Mouse (Mus musculus) cerebellum, adult 2 months (tissue): Measurements from ENCODE around the gene Gpr15.

ENCODE experiments used
- CTCF ChIP-seq: fragments of 200-500 bp; IDR thresholded peaks from 2 replicates; pipeline ENCODE4 v1.5.1; 2011; ENCODE audit warnings: low read depth, mild to moderate bottlenecking, control low read depth, low read length, moderate library complexity, borderline replicate concordance; ENCODE audit not compliant: insufficient read depth
- POLR2A ChIP-seq: fragments of 200-500 bp; IDR thresholded peaks from 2 replicates; pipeline ENCODE4 v1.6.1; 2011; ENCODE audit warnings: low read length, control low read depth, borderline replicate concordance; ENCODE audit not compliant: insufficient read depth

GRCm38 (mm10) chr16:58677491-58677890, 41.4 kb downstream of the Gpr15 start:
- TF ChIP-seq POLR2A = no peak
- TF ChIP-seq CTCF = no peak
